Mouse (Mus musculus) 3T3-L1 (cell line): Measurements from ENCODE around the gene Fbxl16.

Experiments
- DNase-seq: peaks from one replicate; pipeline ENCODE4 v3.0.0-alpha.2; 2015; ENCODE audit warnings: low read depth, low spot score

Gene Fbxl16

DNA sequence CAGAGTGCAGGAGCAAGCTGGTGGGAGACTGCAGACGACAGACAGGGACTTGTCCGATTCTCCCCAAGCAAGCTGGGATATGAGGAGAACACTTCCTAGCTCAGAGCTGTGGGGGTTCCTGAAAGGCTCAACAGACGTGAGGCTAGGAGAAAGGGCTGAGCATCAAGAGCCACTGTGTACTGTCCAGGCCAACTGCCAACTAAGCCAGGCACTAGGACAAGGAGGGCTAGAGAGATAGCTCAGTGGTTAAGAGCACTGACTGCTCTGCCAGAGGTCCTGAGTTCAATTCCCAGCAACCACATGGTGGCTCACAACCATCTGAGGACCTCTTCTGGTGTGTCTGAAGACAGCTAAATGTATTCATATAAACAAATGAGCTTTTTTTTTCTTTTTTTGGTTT, 33.6 kb downstream of the Fbxl16 start:
- DNase-seq, result no peak

DNA sequence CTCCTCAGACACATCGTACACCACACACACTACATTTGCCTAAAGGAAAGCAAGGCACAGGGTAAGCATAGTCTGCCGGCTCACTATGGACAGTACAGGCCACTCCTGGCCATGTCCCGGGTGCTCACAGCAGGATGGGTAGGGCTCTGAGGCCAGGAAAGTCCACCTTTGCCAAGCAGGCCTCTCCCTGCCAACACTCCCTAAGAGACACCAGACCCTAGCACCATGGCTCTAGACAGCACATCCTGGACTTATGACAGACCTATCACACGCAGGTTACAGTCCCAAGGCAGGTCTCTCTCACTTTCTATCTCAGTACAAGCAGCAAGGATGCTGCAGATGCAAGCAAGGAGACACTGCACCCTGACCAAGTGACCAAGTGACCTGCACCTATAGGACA, 34.2 kb downstream of the Fbxl16 start:
- DNase-seq, result no peak

DNA sequence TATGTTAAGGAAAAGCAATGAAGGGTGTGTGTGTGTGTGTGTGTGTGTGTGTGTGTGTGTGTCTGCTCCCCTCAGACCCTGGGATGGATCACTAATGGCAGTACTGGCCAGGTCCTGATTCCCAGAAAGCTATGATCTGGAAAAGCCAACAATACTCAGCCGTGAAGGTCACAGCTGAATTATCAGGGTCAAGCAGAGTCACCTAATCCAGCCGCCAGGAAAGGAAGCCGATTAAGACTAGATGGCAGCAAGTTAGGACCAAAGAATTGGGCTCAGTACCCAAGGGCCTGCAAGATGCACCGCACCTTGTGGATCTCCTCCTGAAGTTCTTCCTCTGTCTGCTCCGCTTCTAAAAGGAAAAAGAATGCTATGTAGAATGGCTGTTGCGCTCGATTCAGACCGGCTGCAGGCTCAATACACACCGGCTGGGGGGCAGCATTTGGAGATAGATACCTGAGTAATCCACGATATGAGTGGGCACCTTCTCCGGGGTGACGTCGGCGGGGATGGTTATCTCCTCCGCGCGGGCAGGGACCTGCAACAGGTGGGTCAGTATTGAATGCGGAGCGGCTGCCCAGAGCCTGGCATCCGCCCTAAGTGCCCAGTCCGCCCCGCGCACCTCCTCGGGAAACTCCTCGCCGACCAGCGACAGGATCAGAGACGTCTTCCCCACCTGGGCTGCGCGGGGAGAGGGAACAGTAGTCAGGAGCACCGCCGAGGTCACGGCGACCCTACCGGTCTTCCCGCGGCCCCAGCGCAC, 34.9 kb downstream of the Fbxl16 start:
- no peak for DNase-seq

DNA sequence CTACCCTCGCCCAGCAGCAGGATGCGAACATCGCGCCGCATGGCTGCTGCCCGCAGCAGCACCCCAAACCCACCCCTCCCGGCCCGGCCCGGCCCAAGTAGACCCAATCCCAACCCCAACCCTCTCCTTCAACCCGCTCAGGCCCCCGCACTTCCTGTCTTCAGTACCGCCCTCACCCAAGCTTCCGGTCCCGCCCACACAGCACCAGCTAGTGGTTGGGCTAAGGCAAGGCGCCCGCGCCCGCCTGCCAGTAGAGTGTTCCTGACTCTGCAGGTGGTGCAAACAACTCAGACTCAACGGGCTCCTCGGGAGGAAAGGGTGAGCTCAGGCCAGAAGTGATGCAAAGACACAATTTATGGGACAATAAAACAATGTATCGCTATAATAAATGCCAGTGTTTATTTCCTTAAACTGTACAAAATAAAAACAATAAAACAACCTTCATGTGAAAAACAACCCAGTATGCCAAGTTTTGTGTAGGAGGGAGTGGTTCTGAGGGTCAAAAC, 35.6 kb downstream of the Fbxl16 start, which contains the start of gene Rhot2:
TSS of gene Rhot2 (minus strand) at position 456 of the 506 bp plus-strand sequence.
- peak; percentile 98 for DNase-seq

DNA sequence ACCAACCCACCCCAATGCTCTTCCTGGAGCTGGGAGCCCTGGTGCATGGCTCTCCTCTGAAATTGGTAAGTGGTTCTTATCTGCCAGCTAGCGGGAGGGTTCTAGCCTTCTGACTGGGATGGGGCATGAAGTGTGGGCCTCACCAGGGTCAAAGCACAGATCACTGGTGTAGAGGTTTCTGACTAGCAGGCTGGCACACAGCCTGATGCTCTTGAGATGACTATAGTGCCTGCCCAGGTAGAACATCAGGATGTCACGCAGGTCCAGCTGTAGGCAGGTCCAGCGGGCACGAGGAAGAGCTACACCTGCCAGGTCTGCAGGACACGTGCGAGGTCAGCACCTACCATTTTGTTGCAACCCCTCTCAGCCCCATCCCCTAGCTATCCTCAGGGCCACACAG, 51.3 kb downstream of the Fbxl16 start:
- DNase-seq, result no peak

DNA sequence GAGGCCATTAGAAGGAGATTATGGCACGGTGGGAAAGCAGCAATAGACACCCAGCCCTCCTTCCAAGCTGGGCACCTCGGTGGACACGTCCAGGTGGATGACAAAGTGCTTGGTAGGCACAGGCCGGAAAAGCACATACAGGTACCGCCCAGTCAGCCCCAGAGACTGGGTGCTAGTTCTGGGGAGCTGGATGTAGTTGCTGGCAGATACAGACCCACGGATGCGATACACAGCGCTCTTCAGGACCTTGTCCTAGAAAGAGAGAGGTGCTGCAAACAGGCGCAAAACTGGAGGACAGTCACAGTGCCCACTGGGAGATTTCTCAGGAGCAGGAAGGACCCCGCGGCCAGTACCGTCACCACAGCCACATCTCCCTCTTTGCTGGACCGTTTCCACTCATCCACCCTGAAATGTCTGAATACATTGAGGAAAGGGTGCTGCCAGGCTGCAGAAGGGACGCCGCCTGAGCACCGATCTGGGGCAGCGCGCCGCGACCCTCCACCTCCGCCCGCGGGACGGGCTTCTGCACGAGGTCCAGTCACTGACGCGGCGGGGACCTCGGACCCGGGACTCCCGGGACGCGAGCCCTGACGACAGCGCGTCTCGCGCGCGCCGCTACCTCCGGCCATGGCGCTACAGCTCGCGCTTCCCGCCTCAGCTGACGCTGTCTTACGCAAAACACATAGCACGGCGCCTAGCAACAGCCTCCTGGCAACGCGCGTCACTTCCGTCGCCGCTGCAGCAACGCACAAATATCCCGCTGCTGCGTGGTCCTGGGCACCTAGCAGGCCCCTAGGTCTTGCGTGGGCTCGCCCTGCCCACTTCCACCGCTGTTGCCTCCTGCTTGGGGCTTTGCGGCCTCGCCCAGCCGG, 52.2 kb downstream of the Fbxl16 start, which contains the start of gene Wdr90:
TSS of gene Wdr90 (minus strand) at position 670 of the 872 bp plus-strand sequence.
- peak; percentile 94 for DNase-seq

DNA sequence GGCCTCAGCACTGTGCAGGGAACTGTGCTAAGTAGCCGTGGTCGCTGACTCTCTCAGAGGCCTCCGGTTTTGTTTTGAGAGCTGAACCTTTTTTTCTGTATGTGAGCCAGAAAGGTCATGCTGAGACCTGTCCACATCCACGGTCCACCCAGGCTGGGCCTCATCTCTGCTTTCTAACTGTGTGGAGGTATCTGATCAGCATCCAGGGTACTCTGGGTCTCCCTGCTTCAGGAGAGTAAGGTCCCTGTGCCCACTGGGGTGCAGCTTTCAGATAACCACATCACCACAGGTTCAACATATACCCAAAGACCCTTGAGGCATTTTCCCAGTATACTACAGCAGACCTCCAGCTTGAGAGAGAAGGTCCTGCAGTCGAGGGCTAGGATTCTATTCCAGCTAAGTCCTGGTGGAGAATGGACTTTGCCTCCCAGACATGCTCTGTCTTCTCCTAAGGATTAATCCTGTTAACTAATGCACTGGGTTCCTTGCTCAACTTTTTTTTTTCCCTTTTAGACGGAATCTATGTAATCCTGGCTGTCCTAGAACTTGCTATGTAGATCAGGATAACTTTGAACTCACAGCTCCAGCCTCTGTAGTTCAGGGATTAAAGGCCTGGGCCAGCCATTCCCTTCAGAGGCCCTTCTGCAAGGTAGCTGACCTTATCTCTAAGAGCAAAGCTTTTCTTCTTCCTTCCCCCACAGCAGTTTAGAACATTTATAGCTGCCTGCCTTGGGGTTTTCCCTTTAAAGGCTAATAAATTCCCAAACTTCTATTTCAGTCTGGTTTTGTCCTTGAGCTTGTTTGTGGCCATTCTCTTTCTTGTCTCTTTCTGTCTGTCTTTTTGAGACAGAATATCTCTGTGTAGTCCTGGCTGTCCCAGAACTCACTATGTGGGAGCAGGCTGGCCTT, 53.1 kb downstream of the Fbxl16 start:
- no peak for DNase-seq

DNA sequence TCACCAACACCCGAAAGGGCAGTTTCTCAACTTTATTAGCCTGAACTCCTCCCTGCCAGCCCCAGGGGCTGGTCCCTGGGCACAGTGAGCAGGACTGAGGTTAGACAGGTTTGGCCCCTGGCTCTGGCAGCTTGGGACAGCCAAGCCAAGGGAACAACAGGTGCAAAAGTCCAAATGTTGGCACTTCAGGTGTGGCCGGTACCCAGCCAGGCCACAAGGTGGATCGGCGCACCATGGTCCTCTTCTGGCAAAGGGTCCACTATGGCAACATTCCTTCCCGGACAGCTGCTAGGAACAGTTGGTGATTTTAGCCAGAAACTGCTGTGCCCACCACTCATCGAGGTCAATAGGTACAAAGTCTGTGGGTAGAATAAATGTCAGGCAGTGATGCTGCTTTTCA, 54.8 kb downstream of the Fbxl16 start:
- no peak for DNase-seq

DNA sequence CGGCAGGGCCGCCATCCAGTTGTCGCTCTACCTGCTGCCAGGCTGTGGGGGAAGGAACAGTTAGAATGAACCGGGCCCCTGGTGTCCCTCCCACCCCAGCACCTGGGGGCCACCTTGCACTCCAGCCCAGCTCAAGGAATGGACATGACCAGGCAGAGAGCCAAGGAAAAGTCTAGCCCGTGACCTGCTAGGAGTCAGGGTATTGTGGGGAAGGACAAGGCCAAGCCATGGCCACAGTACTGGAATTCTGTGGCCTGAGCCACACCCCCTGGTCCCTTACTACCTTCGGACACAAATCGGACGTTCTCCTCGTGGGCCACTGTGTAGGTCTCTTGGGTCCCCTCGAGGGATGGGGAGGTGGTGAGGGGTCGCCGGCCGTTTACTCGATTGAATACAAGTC, 55.4 kb downstream of the Fbxl16 start:
- no peak for DNase-seq

DNA sequence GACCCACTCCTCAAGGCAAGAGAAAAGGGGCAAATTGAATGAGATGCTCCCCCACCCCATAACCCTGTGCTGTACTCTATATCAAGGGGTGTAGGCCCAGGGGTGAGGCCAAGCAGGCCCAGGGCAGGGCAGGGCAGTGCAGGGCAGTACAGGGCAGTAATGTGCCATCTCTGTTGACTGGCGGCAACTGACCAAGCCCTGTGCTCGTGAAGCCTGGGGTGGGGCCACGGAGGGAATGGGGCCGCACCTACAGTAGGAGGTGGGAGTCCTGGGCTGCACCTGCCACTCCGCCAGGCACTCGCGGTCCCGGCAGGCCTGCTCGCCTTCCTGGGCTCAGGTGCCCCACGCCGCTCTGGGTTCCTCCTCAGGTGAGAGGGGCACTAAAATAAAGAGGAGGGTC, 56.4 kb downstream of the Fbxl16 start:
- no peak for DNase-seq

DNA sequence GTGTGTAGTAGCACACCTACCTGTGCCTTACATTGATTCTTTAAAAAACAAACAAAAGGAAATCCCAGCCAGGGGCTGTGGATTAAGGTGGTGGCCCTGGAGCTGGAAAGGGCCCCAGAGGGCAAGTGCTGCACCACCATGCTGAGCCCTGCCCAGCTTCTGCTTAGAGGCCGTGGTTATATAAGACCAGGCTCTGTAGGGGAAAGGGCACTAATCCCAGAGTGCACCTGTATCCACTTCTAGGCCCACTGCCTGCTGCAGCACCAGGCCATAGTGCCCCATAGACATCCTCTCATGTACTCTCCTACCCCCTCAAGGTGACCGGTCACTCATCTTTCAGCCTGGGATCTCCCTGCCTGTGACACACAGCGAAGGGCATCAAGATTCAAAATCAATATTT, 57.3 kb downstream of the Fbxl16 start:
- DNase-seq, result no peak

DNA sequence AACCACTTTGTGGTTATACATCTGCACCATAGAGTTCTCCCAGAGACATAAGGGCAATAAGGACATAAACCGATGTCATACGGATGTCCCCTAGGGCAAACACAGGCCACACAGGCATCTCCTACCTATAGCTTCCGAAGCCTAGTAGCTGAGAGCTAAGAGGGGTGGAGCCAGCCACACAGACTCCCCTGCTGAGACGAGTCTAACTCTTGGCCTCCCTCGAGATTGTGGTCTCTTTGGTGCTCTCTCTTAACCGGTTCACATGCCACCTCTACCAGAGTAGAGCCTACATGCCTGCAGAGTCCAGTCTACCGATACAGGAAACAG, 58.6 kb downstream of the Fbxl16 start:
- no peak for DNase-seq

DNA sequence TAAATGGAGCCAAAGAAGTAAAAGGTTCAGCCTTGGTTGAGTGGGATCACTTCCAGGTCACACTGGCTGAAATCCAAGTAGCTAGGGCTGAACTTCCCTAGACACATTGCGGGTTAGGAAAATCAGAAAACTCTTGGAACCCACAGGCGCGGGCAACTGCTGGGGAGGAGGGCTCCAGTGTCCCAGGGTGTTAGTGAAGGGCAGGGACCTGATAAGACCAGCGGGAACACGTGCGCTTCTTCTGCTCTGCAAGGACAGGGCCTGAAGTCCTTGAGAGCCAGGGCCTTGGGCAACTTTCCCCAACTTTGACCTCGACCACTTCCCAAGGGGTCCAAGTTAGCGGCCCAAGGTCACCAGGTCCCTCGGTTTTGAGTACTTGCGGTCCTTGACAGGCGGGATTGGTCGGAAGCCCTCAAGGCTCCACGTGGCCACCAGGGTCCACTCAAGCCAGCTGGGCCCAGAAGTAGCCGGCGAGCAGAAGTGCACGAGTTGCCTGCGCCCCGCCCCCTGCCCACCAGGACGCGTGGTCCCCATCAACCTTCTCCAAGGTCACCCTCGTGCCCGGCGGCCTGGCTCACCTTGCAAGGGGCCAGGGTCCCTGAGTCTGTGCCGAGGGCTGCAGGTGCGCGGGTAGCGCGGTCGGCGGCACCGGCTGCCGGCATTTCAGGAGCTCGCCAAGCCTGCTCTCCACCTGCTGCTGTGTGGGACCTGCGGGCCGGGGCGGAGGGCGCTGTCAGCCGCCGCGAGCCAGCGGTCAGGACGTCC, 59.1 kb downstream of the Fbxl16 start:
- DNase-seq, result peak; percentile 48

DNA sequence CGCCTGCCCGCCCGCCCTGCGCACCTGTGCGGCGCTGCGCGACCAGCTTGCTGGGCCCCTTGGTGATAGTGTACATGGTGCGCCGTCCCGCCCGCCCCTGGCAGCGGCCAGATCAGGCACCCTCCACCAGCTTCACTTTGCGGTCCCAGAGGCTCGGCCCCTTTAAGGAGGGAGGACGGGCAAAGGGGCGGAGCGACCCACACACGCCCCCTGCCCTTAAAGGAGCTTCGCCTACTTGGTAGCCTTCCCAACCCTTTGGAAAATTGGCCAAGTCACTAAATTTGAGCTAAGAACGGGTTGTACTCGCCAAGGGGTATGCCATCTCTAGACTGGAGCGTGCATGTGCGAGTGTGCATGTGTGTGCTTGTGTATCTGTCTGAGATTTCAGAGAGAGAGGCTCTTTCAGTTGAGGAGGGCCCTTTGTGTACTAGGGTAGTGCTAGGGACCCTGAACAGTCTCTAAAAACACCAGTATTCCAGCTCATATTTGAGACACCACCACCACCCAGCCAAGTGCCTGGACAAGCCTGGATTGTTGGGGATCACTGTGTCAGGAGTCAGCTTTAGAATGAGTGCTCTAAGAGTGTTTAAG, 59.8 kb downstream of the Fbxl16 start, which contains the start of gene Mcrip2:
TSS of gene Mcrip2 (minus strand) at position 164 of the 591 bp plus-strand sequence.
- peak; percentile 78 for DNase-seq

DNA sequence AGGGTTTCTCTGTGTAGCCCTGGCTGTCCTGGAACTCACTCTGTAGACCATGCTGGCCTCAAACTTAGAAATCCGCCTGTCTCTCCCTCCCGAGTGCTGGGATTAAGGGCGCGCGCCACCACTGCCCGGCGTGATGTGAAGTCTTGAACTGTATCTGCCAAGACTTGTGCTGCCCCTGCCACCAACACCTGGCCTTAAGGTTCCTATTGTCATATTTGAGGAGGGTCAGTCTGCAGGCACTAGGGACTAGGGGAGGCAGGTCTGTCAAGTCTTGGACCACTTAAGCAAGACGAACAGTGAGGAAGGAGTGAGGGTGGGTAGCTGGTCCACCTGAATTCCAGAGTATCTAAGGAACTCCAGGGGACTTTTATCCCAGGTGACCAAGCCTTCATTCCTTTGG, 60.6 kb downstream of the Fbxl16 start:
- no peak for DNase-seq

DNA sequence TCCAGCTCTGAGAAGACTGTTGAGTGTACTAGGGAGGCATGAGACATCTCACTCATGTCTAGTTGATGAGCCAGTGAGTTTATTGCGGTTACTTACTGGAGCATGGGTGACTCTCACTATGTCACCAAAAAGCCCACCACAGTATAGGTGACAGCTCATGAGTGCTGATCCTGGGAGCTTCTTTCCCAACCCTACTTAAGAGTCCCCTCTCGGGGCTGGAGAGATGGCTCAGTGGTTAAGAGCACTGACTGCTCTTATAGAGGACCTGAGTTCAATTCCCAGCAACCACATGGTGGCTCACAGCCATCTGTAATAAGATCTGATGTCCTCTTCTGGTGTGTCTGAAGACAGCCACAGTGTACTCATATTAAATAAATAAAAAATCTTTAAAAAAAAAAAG, 61.1 kb downstream of the Fbxl16 start:
- DNase-seq, result no peak
